Mouse (Mus musculus) mouse embryonic stem cell (cell line): ENCODE results near the gene Zdhhc5.
"Not testable (repeated sequence)": the region's sequence is repeated elsewhere in the genome, so short reads cannot be mapped to it uniquely, and the experiment has no call there.

Experiments
- in situ Hi-C, 2 experiments: fragments of 300-500 bp; cut with MboI; formaldehyde crosslinking; loops; 1 replicate in 1 of 2; 3 replicates in 1 of 2; pipeline ENCODE4 v1.14.3; 2019 to 2020; ENCODE audit warnings: low sequenced_read_pairs in 2 of 2, low pct_unique_long_range_greater_than_20kb in 1 of 2, mixed read lengths in 1 of 2; ENCODE audit not compliant: unreplicated experiment in 1 of 2

Gene Zdhhc5

DNA sequence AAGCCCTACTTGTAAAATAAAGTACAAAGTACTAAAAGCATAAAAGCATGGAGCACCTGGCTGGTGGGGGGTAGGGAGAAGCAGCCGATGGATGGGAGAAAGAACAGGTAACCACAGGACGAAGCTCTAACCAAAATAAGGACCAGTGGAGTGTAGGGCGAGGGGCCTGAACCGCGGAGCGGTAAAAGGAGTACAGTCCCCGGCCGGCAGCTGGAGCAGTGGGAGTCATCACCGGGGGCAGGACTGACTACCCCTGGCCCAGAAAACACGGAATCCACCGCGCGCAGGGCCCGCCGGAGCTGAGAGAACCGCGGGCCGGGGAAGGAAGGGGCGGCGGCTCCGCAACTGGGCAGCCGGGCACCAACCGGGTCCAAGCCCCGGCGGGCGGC is 564 bp downstream of the Zdhhc5 start:
- in situ Hi-C loops: no loop called here

GRCm38 (mm10) chr2:84711898-84712297 is 3.1 kb downstream of the Zdhhc5 start:
- in situ Hi-C loops: no loop called here

DNA sequence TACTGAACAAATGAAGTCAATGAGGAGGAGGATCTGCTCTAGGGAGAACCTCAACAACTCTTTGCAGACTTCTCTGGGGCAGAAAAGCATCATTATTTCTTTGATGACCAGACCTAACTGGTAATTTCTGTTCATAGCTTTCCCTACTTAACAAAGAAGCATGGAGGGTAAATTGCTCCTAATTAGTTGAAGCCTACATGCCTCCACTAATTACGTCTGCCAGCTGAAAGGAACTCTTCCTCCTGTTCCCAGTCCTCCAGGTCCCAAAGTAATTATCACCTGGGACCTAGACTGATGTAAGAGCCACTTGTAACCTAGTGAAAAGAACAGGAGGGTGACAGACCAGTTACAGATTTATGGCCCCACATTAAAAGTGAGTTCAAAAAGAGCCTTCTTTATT is 7.5 kb downstream of the Zdhhc5 start:
- in situ Hi-C loops: no loop called here

- in situ Hi-C loops: no loop called here
These were observed 9.7 kb downstream of the Zdhhc5 start for GRCm38 (mm10) chr2:84705295-84705694.

GRCm38 (mm10) chr2:84704329-84704728 is 10.7 kb downstream of the Zdhhc5 start:
- in situ Hi-C loops: no loop called here

DNA sequence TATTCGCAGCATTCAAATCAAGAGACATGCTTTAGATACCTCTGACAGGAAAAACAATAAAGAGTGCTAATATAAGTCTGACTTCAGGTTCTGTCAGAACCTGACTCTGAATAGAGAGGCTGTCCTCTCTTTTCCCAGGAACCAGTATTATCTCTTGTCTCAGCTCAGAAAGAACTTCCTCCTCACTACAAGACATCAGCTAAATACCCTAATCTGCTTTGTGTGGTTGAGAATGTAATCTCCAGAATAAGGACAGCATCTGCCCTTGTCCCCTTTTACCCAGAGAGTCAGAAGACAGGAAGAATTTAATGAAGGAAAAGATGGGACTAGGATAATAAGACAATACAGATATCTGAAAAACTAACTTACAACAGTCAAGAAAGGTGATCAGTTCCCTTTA is 11.5 kb downstream of the Zdhhc5 start:
- in situ Hi-C loops: no loop called here

GRCm38 (mm10) chr2:84695007-84695695 is 19.8 kb downstream of the Zdhhc5 start:
- in situ Hi-C loops: no loop called here

GRCm38 (mm10) chr2:84690050-84690449 is 24.9 kb downstream of the Zdhhc5 start:
- in situ Hi-C loops: no loop called here

DNA sequence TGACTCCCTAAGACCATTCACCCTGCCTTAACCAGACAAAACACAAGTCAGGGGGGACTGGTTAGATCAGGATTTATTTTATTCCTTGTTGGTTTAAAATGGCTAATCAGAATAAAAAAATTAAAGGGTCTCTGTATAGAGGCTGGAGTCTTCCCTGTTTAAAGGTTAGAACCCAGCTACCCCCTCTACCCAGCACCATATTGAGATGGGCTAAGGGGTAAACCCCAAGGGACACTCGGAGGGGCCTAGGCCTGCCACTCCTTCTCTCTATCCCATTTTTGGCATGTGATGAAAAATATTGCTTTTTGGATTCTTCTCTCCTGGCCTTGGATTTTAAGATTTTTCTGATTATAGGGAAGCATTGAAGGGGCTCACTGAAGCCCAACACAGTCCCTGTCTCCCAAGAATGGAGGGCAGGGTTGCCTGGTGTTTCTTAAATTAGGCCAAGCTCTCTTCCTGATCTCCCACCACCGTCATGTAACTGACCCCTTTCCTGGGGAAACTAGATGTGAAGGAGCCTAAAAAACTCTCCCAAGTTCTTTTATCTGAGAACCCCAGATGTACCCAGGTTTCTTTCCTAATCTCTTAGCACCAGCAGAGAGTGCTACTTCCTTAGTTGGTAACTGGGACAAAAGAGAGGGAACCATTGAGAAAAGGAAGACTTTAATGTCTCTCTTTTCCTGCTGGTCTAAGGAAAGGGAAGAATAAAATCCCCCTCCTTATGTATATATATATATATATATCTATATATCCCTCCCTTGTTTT is 26.7 kb downstream of the Zdhhc5 start:
- in situ Hi-C loops: no loop called here

GRCm38 (mm10) chr2:84682605-84683183 is 32.3 kb downstream of the Zdhhc5 start:
- in situ Hi-C loops: no loop called here

- in situ Hi-C loops: no loop called here
These were observed 36.0 kb downstream of the Zdhhc5 start, which contains the start of gene Tmx2 for GRCm38 (mm10) chr2:84679016-84679415. Gene Tmx2 (minus strand): TSS chr2:84679140.

DNA sequence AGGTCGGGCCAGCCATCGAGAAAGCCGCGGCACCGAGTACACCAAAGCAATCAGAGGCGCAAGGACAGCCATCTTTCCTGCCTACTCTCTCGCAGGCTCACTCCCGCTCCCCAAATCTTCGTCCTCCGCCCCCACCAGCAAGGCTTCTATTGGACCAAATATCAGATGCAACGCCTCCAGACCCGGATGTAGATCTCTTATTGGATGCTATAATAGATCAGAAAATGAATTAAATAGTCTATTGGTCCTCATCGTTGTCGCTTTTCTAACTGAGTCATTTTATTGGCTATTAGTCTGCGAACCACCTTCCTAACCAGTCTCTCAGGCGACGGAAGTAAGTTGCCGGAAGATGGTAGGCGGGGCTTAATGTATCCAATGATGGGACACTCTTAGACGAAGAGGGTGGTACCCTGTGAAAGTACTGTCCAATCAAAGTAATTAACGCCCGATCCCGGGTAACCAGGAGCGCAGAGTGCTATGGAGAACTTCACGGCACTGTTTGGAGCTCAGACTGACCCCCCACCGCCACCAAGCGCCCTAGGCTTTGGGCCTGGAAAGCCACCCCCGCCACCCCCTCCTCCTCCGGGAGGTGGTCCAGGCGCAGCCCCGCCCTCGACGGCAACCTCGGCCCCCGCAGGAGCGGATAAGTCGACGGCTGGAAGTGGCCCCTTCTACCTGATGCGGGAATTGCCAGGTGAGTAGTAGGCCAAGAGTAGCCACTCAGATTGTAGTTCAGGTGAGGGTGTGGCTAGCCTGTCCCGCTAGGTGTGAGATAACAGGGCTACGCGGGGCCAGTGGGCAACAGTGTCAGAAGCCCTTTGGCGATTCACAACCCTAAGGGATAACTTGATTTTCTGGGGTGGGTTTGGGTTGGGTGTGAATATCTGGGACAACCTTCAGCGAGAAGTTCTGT is 36.8 kb downstream of the Zdhhc5 start, which contains the start of the genes Gm28635 and Med19:
Gene Gm28635 (minus strand): TSS at position 74 of the 913 bp plus-strand sequence.
Gene Med19 (plus strand): TSS at position 435 of the 913 bp plus-strand sequence.
- in situ Hi-C loops: no loop called here

- in situ Hi-C loops: no loop called here
These were observed 37.6 kb downstream of the Zdhhc5 start for GRCm38 (mm10) chr2:84677270-84677967.

DNA sequence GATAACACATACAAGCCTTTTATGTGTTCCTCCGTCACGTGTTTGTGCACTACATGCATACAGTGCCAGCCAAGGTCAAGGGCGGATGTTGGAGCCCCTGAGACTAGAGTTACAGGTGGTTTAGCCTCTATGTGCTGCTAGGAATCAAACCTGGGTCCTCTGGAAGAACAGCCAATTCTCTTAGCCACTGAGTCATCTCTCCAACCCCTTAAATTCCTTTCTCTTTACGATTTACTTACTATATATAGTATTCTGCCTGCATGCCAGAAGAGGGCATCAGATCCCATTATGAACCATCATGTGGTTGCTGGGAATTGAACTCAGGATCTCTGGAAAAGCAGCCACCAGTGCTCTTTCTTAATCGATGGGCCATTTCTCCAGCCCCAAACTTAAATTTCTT is 43.4 kb downstream of the Zdhhc5 start:
- in situ Hi-C loops: not testable (repeated sequence)

GRCm38 (mm10) chr2:84670569-84670933 is 44.4 kb downstream of the Zdhhc5 start, which contains the start of gene Selenoh:
Gene Selenoh (minus strand): TSS chr2:84670770.
- in situ Hi-C loops: no loop called here

DNA sequence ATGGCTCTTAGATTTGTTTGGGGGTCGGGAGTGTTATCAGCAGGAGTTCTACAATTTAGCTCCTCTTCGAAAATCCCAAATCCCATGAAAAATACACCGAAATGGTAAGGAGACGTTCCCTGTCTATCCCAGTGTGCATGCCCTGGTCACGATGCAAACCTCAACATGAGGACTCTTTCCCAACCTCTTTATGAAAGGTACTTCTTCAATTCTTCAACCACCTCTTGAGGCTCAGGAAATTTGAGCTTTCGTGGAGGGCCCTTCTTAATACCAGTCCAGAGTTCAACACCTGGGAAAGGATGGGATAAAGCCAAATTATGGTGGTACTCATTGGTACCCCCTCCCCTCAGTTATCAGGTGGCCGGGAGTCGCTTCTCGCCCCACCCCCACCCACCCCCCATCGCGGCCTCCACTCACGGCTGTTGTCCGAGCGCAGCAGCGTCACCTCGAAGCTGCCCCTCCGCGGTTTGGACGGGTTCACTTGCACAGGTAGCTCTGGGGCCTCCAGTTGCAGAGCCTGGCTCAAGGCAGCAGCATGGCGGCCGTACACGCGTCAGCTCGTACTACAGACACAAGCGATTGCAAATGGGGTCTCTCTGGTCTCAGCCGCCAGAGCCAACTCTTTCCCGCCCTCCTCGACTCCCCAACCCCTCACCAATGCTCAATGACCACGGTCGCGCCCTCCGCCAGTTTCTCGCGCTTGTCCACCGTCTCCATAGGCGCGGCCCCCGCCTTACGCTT is 45.0 kb downstream of the Zdhhc5 start:
- in situ Hi-C loops: loop anchor here (10.0 kb wide), 2 partner anchors 185 to 215 kb away; no protein-coding TSS in a partner anchor

- in situ Hi-C loops: loop anchor here (10.0 kb wide), 2 partner anchors 181 to 211 kb away; no protein-coding TSS in a partner anchor
These were observed 48.9 kb downstream of the Zdhhc5 start for GRCm38 (mm10) chr2:84666081-84666480.
